Mouse (Mus musculus) cortical plate, adult 2 months (tissue): ENCODE results near the gene Trex1. TPM values are rescaled to one million over a fixed set of nuclear protein-coding genes. Genes with fewer than 3 reads are reported as not detected.

ENCODE experiments used
- H3K27ac ChIP-seq: fragments of 200-500 bp; 2 replicates; pipeline ENCODE4 v1.5.1; 2012; ENCODE audit warnings: low read length, control low read depth, inconsistent platforms; ENCODE audit not compliant: insufficient read depth
- H3K4me1 ChIP-seq: fragments of 200-500 bp; 2 replicates; pipeline ENCODE4 v1.6.1; 2011; ENCODE audit warnings: low read length; ENCODE audit not compliant: control insufficient read depth, insufficient read depth
- H3K4me3 ChIP-seq: fragments of 200-500 bp; 2 replicates; pipeline ENCODE4 v1.5.1; 2011; ENCODE audit warnings: mild to moderate bottlenecking, low read length, control low read depth; ENCODE audit not compliant: insufficient read depth
- CTCF ChIP-seq: fragments of 200-500 bp; IDR thresholded peaks from 2 replicates; pipeline ENCODE4 v1.5.1; 2011; ENCODE audit warnings: mild to moderate bottlenecking, control low read depth, low read length; ENCODE audit not compliant: insufficient read depth; ENCODE audit errors: extremely low read depth
- POLR2A ChIP-seq: fragments of 200-500 bp; IDR thresholded peaks from 2 replicates; pipeline ENCODE4 v1.6.1; 2011; ENCODE audit warnings: mild to moderate bottlenecking, low read length, control low read depth; ENCODE audit not compliant: insufficient read depth; ENCODE audit errors: extremely low read depth
- polyA plus RNA-seq: library from polyadenylated mRNA; depleted of rRNA; stranded (reverse); fragments of >200 nt; gene quantifications from 2 replicates; pipeline ENCODE4 v1.2.3, GENCODE M21; 2012

Gene Trex1
- polyA plus RNA-seq, 1 experiment: 34.2 TPM

- TF ChIP-seq POLR2A: no peak
- no peak for TF ChIP-seq CTCF
- Histone ChIP-seq H3K27ac (no peak overlapping the region), H3K4me3 (no peak overlapping the region), H3K4me1 (peaks cover 3% of the 10 kb centered on the region; the same call in 1 of the 2 replicates)
These were observed 1.4 kb upstream of the Trex1 start for GRCm38 (mm10) chr9:109060898-109061295.

- TF ChIP-seq POLR2A (no peak), CTCF (no peak)
- H3K4me3 ChIP-seq: no peak overlapping the region
- H3K27ac ChIP-seq: no peak overlapping the region
- peaks cover 6% of the 10 kb centered on the region for H3K4me1 ChIP-seq
These were observed 807 bp upstream of the Trex1 start for GRCm38 (mm10) chr9:109060184-109060897.

- Histone ChIP-seq H3K27ac (peak overlapping the region; percentile 62; the same call in 1 of the 2 replicates), H3K4me3 (peak overlapping the region; percentile 31; the same call in 1 of the 2 replicates), H3K4me1 (peaks cover 7% of the 10 kb centered on the region)
- no peak for TF ChIP-seq CTCF
- no peak for TF ChIP-seq POLR2A
These were observed 1.3 kb downstream of the Trex1 start for GRCm38 (mm10) chr9:109058006-109058765.

- H3K27ac ChIP-seq: no peak overlapping the region
These were observed 2.0 kb downstream of the Trex1 start for GRCm38 (mm10) chr9:109057543-109057942.

GRCm38 (mm10) chr9:109056916-109057315 lies 2.6 kb downstream of the Trex1 start:
- Histone ChIP-seq H3K27ac (no peak overlapping the region), H3K4me1 (peaks cover 7% of the 10 kb centered on the region), H3K4me3 (no peak overlapping the region)
- TF ChIP-seq CTCF: no peak
- no peak for TF ChIP-seq POLR2A

More at GRCm38 (mm10) chr9:109057543-109057942, 2.0 kb downstream of the Trex1 start:
- no peak for TF ChIP-seq POLR2A
- TF ChIP-seq CTCF: no peak
- Histone ChIP-seq H3K4me3 (no peak overlapping the region), H3K4me1 (peaks cover 7% of the 10 kb centered on the region)

- TF ChIP-seq POLR2A (no peak), CTCF (no peak)
These were observed 3.3 kb downstream of the Trex1 start for GRCm38 (mm10) chr9:109056081-109056690.

GRCm38 (mm10) chr9:109055271-109056030 lies 4.1 kb downstream of the Trex1 start:
- Histone ChIP-seq H3K4me3 (peak overlapping the region; percentile 47), H3K27ac (peak overlapping the region; percentile 26; the same call in 1 of the 2 replicates), H3K4me1 (peaks cover 7% of the 10 kb centered on the region)
- TF ChIP-seq POLR2A (no peak), CTCF (no peak)

More at GRCm38 (mm10) chr9:109056081-109056690, 3.3 kb downstream of the Trex1 start:
- peaks cover 7% of the 10 kb centered on the region for H3K4me1 ChIP-seq
- H3K27ac ChIP-seq: no peak overlapping the region
- H3K4me3 ChIP-seq: no peak overlapping the region; the same call in 1 of the 2 replicates

GRCm38 (mm10) chr9:109054712-109055111 lies 4.8 kb downstream of the Trex1 start:
- peaks cover 7% of the 10 kb centered on the region for H3K4me1 ChIP-seq
- peak overlapping the region; percentile 26 for H3K27ac ChIP-seq
- H3K4me3 ChIP-seq: peak overlapping the region; percentile 47
- TF ChIP-seq CTCF (no peak), POLR2A (peak; percentile 87)

GRCm38 (mm10) chr9:109053851-109054250 lies 5.7 kb downstream of the Trex1 start:
- Histone ChIP-seq H3K4me3 (no peak overlapping the region), H3K27ac (no peak overlapping the region), H3K4me1 (peaks cover 5% of the 10 kb centered on the region)
- TF ChIP-seq CTCF (no peak), POLR2A (no peak)
